Mouse (Mus musculus) bone marrow macrophage, adult 2 months (primary cell): ENCODE results near the gene Izumo1r.

ENCODE experiments used
- CTCF ChIP-seq: IDR thresholded peaks from 2 replicates; pipeline ENCODE4 v1.5.1; 2012; ENCODE audit warnings: low read depth, mild to moderate bottlenecking, low read length, moderate library complexity
- POLR2A ChIP-seq: IDR thresholded peaks from 2 replicates; pipeline ENCODE4 v1.6.1; 2012; ENCODE audit warnings: mild to moderate bottlenecking, low read depth, low read length, borderline replicate concordance

GRCm38 (mm10) chr9:14839527-14839926 lies 64.2 kb downstream of the Izumo1r start:
- TF ChIP-seq CTCF (no peak), POLR2A (no peak)
